Mouse (Mus musculus) ovary, postnatal 14 days (tissue): ENCODE results near the gene Gm10100.
"Not testable (repeated sequence)": the region's sequence is repeated elsewhere in the genome, so short reads cannot be mapped to it uniquely, and the experiment has no call there.

ENCODE experiments used
- DNase-seq: peaks from one replicate; pipeline ENCODE4 v3.0.0; 2022; ENCODE audit warnings: low spot score

Gm10100 gene

GRCm38 (mm10) chr10:77752312-77752711, 26.0 kb downstream of the Gm10100 start:
- not testable (repeated sequence) for DNase-seq

- DNase-seq = no peak
These were observed 27.2 kb downstream of the Gm10100 start for GRCm38 (mm10) chr10:77753448-77753847.

- DNase-seq = not testable (repeated sequence)
These were observed 33.3 kb downstream of the Gm10100 start, which contains the start of gene Gm3233 for GRCm38 (mm10) chr10:77759582-77759981. TSS of gene Gm3233 (minus strand) at chr10:77759682.

GRCm38 (mm10) chr10:77769727-77770126, 43.4 kb downstream of the Gm10100 start:
- no peak for DNase-seq

- not testable (repeated sequence) for DNase-seq
These were observed 44.9 kb downstream of the Gm10100 start, which contains the start of gene Gm3238 for GRCm38 (mm10) chr10:77771225-77771624. TSS of gene Gm3238 (minus strand) at chr10:77771325.

- not testable (repeated sequence) for DNase-seq
These were observed 45.9 kb downstream of the Gm10100 start for GRCm38 (mm10) chr10:77772142-77772541.
